Mouse (Mus musculus) cerebellum, adult 18-20 months (tissue): ENCODE results near the gene Wdhd1.

Experiments
- DNase-seq, 2 experiments: peaks; one replicate each; pipeline ENCODE4 v3.0.0; 2021

The Wdhd1 gene

DNA sequence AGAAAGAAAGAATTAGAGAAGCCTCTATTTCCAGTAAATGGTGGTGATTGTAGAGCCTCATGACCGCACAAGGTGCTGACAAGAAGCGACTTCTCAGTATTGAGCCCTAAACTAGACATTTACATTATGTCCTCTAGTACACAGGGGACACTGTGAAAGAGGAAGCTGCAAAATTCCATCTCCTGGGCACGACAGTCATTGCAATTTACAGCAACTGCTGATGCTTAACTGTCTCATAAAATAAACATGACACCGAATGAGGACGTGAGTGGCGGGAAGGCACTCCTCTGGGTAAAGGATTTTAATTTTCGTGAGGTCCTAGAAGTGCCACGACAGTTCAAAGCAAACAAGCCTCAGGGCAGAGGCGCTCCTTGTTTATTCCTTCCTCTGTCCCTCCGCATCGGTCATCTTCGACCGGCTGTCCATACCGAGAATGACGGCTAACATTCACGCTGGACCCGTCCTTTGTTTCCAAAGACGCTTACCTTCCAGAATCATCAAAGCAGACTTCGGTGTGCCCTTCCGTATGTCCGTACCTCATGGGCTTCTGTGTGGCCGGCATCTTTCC is 537 bp downstream of the Wdhd1 start:
- no peak for DNase-seq

DNA sequence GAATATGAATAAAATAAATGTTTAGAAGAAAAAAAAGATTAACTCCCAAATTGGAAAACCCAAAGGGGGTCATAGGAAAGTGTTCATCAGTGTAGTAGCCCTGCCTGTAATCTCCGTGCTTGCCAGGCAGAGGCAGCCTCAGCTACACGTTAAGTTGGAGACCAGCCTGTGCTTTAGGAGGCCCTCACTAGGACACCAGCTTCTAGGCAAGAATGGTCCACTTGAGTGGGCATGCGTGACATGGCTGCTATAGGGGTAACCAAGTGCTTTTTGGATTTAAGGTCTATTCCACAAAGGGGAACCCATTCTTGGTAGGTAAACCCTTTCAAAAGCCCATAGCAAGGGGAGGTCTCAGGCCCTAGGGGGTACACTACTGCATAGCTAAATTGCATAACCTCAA is 1.2 kb downstream of the Wdhd1 start:
- no peak for DNase-seq

DNA sequence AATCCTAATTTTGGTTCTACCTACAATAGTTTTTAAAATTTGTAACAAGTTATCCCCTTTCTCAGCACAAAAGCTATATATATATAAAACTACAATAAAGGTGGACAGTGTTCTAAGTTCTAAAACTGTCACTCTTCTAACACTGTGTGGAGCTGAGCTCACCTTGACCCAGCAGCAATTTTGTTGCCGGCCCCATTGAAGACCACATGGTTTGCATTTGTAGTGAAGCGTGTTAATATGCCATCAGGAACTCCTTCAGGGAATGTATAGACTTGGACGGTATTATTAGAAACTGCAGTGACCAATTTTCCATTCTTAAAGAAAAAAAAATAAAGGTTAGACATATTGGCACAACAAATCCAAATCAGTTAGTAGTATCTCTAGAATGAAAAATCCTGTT is 2.9 kb downstream of the Wdhd1 start:
- no peak for DNase-seq

DNA sequence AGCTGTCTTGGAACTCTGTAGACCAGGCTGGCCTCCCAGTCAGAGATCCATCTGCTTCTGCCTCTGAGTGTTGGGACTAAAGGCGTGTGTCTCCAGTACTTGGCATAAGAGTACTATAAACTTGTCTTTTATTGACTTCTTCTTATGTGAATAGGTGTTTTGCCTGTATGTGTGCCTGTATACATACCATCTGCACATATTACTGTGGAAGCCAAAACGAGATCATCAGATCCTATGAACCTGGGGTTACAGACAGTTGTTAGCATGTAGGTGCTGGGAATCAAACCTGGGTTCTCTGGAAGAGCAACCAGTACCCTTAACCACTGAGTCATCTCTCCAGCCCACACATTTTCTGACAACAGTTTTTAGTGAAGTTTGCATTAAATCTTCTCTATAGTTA is 7.0 kb downstream of the Wdhd1 start:
- DNase-seq, result no peak

DNA sequence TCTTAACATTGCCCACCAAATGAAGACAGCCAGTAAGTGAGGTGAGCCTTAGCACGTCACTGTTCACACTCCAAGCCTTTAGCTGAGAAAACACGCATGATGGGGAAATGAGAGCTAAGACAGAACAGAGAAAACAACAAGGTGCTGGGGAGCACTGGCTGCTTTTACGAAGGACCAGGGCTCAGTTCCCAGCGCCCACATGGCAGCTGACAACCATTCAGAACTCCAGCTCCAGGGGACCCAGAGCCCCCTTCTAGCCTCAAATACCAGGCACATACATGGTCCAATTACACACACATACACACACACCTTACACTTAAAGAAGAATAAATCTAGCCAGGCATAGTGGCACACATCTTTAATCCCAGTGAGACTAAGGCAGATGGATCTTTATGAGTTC is 7.6 kb downstream of the Wdhd1 start:
- no peak for DNase-seq

DNA sequence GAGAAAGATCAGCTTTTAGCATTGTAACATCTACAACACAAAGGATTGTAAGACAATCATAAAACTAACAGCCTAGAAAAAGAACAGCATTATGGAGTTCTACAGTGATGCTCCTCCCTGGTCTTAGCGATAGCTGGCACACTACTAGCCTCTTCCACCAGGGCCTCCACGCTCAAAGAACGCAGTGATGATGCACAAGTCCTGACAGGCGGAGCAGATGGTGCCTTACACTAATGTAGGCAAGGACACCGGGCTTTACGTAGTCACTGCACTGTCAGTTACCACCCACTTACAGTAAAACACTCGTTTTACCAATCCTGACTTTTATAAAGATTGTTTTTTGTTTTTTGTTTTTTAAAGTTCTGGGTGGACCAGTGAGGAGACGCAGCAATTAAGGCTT is 10.8 kb downstream of the Wdhd1 start:
- no peak for DNase-seq

DNA sequence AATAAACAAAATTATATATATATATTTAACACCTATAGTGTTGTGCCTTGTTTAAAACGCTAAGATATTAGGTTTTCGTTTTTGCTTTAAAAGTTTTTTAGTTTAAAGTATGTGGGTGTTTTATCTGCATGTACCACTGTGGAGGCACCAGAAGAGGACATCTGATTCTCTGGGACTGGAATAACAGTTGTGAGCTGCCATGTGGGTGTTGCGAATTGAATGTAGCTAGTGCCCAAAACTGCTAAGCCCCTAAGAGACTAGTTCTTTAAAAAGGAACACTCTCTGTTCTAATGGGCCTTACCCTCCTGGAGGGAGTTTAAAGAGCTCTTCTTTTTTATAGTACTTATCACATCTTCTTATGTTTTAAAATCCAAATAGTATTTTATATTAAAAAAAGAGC is 11.8 kb downstream of the Wdhd1 start:
- no peak for DNase-seq

DNA sequence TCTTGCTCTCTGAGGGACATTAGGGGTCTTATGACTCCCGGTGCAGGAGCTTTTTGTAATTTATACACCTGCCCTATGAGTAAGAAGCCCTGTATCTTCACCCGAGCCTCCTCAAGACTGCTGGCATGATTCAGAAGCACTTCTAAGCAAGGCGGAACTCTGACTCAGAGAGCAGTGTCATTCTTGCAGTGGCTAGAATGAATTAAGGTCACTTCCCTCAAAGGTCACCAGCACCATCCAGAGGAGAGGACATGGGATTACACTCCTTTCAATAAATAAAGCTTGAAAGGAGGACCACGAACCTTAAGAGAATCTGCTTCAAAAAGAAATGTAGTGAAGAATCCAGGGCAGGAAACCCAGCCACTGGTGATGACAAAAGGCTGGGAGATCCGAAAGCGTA is 26.8 kb downstream of the Wdhd1 start:
- DNase-seq, result no peak

DNA sequence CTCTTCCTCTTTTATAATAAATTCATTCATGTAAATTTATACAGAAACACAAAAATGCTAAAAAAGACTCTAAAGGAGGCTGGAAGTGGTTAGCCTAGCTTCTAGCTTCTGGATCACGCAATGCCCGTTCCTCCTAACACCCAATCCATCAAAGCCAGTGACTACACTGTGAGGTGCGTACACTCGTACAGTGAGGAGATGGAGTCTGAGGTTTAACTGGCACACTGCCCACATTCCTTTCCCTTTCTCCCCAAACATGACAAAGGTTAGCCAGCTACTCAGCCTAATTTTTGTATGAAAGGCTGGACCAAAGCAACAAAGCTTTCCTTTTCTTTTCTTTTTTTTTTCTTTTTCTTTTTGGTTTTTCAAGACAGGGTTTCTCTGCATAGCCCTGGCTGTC is 33.9 kb downstream of the Wdhd1 start:
- DNase-seq, result no peak

DNA sequence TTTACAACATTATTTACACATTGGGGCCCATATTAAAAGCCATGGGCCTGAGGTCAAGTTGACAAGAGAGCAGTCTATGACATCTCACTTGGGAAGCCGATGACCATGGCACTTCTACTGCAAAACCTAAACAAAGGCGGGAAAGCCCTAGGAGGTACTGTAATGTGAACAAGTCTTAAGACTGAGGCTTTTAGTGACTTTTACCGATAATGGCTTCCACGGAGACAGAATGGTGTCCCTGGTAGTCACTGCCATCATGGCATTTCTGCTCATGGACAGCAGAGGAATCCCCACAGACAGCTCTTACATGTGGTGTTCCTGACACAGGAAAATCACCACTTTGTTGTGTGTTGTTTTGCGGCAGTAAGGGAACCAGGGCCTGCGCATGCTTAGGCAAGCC is 35.6 kb downstream of the Wdhd1 start:
- no peak for DNase-seq

DNA sequence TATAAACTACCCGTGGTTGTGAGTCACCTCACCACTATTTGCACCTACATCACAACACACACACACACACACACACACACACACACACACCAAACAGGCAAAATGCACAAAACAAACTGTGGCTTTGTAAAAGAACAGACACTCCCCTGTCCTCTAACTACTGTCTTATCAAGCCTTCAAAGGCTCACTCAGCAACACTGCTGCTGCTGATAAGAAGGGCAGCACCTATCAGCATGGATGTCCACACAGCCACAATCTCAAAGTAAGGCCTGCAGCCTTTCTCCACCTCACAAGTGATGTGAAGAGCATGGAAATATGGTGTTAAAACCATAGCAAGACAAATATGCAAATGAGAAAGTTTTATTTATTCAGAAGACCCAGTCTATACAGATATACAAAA is 36.1 kb downstream of the Wdhd1 start:
- DNase-seq, result no peak

DNA sequence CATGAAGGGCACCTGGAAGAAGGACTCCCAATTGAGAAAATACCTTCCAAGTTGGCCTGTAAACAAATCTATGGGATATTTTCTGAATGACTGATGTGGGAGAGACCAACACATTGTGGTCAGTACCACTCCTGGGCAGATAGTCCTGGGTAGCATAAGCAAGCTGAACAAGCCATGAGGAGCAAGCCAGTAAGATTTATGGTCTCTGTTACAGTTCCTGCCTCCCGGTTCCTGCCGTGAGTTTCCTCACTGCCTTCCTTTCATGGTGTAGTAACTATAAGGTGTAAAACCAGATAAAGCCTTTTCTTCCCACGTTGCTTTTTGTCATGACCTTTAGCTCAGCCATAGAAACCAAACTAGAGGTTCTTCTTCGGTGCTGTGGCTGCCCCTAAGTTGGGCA is 39.4 kb downstream of the Wdhd1 start:
- no peak for DNase-seq

DNA sequence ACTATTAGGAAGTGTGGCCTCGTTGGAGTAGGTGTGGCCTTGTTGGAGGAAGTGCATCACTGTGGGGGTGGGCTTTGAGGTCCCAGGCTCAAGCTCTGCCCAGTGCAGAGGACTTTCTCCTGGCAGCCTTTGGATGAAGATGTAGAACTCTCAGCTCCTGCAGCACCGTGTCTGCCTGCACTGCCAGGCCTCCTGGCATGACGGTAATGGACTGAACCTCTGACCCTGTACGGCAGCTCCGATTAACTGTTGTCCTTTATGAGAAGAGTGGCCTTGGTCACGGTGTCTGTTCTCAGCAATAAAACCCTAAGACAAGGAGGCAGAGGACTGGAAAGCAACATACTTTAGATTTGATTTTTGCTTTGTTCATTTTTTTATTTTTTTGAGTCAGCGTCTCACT is 40.2 kb downstream of the Wdhd1 start:
- DNase-seq, result no peak

DNA sequence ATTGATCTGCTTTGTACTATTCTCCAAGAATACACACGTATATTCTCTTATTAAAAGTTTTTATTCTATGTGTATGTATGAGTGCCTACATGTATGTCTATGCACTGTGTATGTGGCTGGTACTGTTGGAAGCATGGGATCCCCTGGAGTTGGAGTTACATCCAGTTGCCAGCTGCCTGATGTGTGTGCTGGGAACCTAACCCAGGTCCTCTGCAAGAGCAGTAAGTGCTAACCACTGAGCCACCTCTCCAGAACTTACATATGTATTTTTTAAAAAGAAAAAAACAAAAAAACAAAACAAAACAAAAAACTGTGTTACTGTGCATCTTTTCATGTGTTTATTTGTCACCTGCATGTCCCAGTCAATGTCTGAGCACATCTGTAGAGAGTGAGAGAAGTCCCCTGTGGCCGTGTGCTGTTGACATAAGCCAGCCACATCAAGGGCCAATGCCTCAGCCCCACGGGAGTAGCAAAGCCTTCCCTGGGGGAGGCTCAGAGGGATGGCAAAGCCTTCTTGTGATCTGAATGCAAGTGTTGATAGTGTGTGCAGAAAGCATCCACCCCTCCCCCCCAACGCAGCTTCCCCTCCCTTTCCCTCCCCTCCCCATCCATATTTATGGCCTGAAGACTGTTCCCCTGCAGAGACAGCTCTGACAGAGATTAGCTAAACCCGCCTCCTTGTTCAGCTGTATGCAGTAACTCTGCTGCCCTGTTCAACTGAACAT is 42.0 kb downstream of the Wdhd1 start:
- DNase-seq, result no peak

DNA sequence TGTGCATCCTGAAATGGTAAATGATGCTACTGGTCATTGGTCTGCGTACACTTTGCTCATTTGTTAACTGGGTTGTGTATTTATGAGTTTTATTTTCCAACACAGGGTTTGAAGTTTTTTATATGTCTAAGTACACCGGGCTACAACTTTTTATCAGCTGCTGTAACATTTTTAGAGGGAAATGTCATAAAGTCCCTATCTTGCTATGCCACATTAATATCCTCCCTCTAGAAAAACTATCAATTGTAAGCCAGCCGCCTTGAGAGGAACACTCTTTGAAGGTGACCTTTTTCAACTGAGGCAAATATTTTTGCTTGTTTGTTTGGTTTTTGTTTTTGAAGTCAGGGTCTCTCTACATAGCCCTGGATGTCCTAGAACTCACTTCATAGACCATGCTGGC is 42.6 kb downstream of the Wdhd1 start:
- no peak for DNase-seq

DNA sequence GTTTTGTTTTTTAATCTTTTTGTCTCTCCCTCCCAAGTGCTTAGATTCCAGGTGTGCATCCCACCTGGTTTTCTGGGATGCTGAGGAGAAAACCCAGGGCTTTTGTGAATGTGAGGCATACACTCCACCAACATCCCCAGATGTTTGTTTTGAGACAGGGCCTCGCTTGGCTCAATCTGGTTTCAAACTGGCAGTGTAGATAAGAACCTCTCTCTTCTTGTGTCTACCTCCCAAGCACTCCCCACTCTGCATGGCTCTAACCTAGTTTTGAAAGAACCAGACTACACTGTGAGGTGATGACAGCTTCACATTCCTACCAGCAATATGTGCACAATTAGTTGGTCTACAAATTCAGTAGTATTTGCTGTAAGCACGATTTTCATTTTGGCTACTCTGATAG is 43.1 kb downstream of the Wdhd1 start:
- DNase-seq, result no peak

DNA sequence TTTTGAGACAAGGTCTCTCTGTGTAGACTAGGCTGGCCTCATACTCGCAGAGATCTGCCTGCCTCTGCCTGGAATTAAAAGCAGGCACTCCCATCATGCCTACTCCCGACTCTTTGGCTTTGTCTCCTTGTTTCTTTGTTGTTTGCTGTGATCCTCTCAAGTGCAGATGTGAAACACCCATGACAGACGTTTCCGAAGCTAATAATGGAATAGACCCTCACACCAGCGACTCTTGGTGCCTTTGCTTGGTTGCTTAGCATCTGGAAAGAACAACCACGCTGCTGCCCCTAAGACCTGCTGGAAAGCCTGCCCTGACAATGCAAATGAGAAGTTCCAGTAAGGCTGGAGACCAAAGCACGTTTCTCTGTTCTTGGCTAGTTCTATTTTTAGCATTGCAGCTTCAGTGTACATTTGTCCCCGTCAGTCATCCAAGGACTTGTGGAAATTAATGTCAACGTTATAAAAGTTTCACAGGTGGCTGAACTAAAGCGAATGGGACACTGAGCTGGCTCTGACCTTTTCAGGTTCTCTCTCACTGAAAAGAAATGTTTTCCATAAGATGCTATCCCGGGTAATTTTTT is 46.8 kb downstream of the Wdhd1 start:
- DNase-seq, result no peak

DNA sequence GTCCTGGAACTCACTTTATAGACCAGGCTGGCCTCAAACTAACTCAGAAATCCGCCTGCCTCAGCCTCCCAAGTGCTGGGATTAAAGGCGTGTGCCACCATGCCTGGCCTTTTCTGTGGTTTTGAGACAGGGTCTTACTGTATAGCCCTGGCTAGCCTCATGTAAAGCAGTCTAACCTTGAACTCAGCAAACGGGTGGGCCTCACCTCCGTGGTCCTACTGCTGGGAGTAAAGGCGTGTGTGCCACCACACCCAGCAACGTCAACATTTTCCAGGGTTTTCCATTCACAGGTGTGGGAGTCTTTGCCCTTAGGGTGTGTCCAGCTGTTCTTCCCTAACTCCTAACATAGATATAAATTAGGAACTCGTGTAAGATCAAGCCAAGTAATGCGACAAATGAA is 50.7 kb downstream of the Wdhd1 start:
- DNase-seq, result no peak

DNA sequence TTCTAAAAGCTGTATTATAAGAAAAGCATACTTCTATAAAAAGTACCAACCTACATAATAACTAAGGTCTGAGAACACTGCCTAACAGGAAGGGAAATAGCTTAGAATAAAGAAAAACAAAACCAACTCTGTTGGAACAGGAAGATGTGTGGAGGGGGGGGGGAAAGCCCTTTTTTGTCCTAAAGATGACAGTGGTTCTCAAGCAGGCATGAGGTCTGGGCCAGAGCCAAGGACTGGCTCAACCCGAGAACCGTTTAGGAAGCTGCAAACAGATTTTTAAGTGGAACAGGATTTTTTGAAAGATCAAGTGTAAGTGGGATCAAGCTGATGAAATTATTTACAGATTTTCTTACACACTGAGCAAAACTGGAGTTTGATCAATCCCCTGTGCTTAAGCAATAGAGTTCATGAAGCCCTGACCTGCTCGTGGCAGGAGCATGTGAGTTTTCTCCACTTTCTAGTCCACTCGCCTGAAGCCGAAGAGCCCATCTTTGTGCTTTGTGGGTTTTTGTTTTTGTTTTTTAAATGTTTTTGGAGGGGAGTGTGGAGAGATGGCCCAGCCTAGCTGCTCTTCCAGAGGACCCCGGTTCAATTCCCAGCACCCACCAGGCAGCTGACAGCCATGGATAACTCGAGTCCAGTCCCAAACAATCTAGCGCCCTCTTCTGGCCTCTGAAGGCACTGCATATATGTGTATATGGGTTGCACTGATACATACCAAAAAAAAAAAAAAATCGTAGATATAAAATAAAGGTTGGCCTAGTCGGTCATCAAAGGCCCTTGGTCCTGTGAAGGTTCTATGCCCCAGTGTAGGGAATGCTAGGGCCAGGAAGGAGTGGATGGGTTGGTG is 52.0 kb downstream of the Wdhd1 start:
- DNase-seq, result no peak

DNA sequence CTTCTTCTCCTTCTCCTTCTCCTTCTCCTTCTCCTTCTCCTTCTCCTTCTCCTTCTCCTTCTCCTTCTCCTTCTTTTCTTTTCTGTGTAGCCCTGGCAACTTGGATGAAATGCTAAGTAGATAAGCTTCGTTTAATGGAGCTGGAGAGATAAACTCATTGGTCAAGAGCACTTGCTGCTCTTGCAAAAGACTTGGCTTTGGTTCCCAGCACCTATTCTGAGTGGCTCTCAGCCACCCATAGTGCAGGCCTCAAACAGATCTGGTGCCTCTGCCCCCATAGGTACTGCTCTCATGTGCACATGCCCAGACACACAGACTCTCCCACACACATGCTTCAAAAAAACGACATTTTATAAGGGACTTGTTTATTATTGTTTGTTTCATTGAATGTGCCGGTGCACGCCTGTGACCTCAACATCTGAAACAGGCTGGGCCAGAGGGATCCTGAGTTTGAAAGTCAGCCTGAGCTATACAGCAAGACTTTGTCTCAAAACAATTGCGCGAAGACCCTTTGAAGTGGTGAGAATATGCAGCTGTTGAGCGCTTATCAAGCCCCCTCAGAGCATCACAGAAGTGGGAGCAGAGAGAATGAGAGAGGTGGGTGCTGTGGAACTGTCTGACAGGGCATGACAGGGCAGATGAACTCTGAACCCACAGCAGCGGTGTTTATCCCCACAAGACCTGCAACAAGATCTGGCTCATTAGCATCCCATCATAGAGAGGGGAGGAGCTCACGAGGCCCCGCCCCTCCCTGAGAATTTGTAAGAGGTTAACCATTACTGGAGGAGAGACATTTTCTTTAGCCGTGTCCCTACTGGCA is 53.8 kb downstream of the Wdhd1 start:
- DNase-seq, result no peak

DNA sequence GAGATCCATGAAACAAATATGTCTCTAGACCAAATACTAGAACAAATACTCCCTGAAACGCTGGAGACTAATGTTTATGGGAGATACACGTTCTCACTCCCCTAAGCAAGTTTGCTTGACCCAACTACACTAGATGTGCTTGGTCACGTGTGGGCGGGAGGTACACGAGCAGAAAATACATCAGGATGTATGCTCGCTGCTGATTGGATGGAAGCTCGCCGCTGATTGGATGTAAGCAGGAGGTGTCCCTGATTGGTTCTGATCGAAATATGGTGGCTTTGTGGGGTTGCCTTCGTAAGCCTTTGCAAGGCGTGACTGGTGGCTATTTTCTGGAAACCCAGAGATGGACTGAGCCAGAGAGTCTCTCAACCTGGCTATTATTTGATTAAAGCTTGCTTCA is 55.1 kb downstream of the Wdhd1 start:
- no peak for DNase-seq

DNA sequence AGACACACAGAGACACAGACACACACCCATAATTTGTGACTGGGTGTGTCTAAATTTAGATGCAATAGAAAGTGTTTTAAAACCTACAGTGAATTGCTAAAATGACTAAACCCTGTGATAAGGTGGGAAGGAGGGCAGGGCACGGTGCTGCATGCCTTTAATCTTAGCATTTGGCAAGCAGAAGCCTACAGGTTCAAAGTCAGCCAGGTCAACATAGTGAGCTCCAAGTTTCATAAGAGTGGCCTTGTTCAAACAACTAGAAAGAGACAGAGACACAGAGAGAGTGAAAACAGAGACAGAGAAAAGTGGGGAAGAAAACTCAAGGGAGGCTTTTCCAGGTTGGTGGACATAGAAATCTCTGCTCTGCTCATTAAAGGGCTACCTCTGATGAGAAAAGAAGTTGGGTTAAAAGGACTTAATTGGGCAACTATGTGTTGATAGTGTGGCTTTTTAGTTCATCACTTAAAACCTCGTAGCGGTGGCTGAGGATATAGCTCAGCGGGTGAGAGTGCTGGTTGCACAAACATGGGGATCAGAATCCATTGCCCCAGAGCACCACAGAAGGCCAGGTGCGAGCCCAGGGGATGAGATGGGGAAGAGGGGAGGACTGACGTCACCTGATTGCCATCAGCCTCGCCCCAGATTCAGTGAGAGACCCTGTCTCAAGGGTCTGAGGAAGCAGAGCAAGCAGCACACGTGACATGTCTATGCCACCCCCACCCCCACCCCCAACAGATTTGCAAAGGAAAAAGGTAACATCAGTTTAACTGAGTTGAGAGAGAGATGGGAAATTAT is 56.2 kb downstream of the Wdhd1 start:
- no peak for DNase-seq
